Mouse (Mus musculus): ENCODE data around the gene Vmn2r24.

DNA sequence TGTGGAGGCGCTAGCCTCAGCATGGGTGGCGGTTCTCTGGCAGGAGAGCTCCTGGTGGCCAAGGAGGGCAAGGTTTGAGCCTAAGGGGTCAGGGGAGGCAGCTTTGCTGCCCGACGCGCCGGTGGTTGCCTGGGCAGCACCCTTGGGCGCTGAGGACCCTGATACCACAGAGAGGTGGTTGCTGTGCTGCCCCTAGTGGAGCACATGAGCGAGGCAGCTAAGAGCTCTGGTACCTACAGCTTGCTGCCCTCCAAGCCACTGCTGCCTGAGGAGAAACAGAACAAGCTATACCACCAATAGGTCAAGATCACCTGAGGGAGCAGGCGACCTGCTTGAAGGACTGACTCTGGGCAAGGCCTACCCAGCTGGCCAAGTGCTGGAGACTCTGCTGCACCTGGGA is 15.1 kb downstream of the Vmn2r24 start:
- TF ChIP-seq POLR2A (IDR thresholded peaks at IDR 0.05; ENCODE audit: low read depth, low read length) (no peak), EP300 (IDR thresholded peaks at IDR 0.05; ENCODE audit: low read length) (no peak), GABPA (IDR thresholded peaks at IDR 0.05; ENCODE audit: insufficient replicate concordance, low read depth, low read length) (no peak)
